Mouse (Mus musculus) telencephalon, adult 2 months (tissue): ENCODE measurements around the gene Gm5725.
"Not testable (repeated sequence)": the region's sequence is repeated elsewhere in the genome, so short reads cannot be mapped to it uniquely, and the experiment has no call there.

Experiments used
- DNase-seq: peaks from one replicate; pipeline ENCODE4 v3.0.0-alpha.2; 2011; ENCODE audit warnings: low read depth, low spot score

Gm5725 gene

DNA sequence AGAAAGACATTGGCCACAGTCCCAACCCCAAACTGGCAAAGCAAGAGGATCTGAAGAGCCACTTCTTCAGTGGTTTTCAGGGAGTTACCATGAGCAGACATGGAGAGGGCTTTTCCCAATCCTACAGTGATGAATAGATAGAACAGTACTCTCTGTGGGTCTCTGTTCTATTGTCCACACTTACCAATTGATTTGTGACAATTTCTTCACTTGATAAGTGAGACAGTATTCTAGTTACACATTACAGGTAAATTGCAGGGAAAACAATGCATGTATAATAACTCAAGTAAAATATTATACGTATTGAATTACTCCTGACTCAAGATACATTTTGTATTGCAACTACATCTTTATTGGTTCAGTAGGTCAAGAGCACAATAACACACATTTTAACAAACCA is at the start of gene Gm5725:
Gm5725 (minus strand) TSS at position 101 of the 400 bp plus-strand sequence.
- DNase-seq: not testable (repeated sequence)

GRCm38 (mm10) chr7:21832051-21832450 is 12.0 kb downstream of the Gm5725 start, which contains the start of gene Vmn1r135:
TSS of gene Vmn1r135 (plus strand) at chr7:21832351.
- not testable (repeated sequence) for DNase-seq

DNA sequence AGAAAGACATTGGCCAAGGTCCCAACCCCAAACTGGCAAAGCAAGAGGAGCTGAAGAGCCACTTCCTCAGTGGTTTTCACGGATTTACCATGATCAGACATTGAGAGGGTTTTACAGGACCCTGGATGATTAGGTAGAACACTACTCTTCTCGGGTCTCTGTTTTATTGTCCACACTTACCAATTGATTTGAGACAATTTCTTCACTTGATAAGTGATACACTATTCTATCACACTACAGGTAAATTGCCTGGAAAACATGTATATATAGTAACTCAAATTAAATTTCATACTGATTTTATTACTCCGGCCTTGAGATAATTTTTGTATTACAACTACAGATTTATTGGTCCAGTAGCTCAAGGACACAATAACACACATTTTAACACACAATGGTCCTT is 47.4 kb downstream of the Gm5725 start, which contains the start of gene Gm4177:
Gm4177 (minus strand) TSS at position 101 of the 400 bp plus-strand sequence.
- DNase-seq: not testable (repeated sequence)
